Comparison of ENCODE assay signal across 9 mouse cellular contexts in the genomic region with DNA sequence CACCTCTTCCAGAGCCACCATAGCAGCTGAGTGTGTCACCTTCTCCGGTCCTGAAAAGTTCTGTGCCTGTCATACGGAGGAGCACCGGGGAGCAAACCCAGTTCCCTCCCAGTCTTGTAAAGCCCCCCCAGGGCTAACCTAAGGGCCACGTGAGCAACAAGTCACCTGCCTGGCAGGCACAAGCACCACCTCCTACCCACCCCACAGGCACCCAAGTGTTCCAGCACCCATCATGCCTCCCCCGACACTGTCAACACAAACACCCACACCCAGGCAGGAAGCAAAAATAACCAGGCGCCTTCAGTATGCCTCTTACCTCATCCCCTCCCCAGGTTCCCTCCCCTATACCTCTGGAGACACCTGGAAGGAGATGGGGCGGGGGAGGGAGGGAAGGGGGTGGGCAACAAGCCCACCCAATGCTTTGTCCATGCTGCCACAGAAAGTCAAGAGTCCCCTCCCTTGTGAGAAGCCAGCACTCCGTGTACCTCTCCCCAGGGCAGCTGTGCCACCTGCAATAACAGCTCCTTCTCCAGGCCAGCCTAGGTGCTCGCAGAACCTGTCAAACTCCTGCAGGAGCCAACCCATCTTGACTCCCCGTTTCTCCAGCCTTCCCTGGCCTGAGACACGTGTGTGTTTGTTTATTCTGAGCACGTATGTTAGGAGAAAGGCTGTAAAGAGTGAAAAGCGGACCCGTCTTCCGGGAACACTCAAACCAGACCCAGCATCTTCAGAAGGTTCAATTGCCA. TPM values are rescaled to one million over a fixed set of nuclear protein-coding genes. Genes with fewer than 3 reads are reported as not detected.
DNase-seq lines count a peak whose midpoint lies in the region; ATAC-seq lines count a peak whose summit lies in the region.
"Had no signal": no experiment of that assay in that cellular context is flagged by ENCODE, and none has a peak within 500 bp of the region (broad histone marks: within the 10 kb centered on the region; RNA-seq: fewer than 3 reads in every experiment).

No protein-coding gene starts in this region.

- ATAC-seq in frontal cortex, adult (ENCODE audit: low TSS enrichment): peak; percentile 89
- ATAC-seq in intestine, embryonic 15.5 days: peak; percentile 37; the same call in 1 of the 2 replicates

- WGBS in intestine, embryonic 15.5 days: 52% methylated on average over 15 of the region's 15 CpGs

- H3K27me3 ChIP-seq in intestine, embryonic 15.5 days (replicated peaks): no peaks in the 10 kb centered on the region
- H3K27me3 ChIP-seq: heart, embryonic 12.5 days had no signal

- no peak overlapping the region for H3K27ac ChIP-seq in intestine, embryonic 15.5 days

- H3K9me3 ChIP-seq in intestine, embryonic 15.5 days: no peaks in the 10 kb centered on the region
- H3K9me3 ChIP-seq: heart, embryonic 12.5 days had no signal

- DNase-seq in lung, adult 18-20 months: peak; percentile 62 to 76
- no peak for DNase-seq in lung, postnatal 14 days
- peak; percentile 69 to 75 for DNase-seq in right cerebral cortex, postnatal 10 days (ENCODE audit: low spot score in 2 of 2)
- DNase-seq in spleen, postnatal 14 days (ENCODE audit: low spot score in 2 of 2): no peak
- no peak for DNase-seq in heart, adult 9 months (ENCODE audit: low spot score in 2 of 2)
- DNase-seq: cerebellum, adult 11-12 months had no signal

- H3K4me3 ChIP-seq in intestine, embryonic 15.5 days (replicated peaks): no peak overlapping the region
- H3K4me3 ChIP-seq: heart, embryonic 12.5 days had no signal

- H3K4me2 ChIP-seq in intestine, embryonic 15.5 days (replicated peaks): no peak overlapping the region
- H3K4me2 ChIP-seq: heart, embryonic 12.5 days had no signal

- H3K36me3 ChIP-seq in intestine, embryonic 15.5 days: no peaks in the 10 kb centered on the region
- H3K36me3 ChIP-seq: heart, embryonic 12.5 days had no signal

- no peak overlapping the region for H3K9ac ChIP-seq in intestine, embryonic 15.5 days
- H3K9ac ChIP-seq: heart, embryonic 12.5 days had no signal

- H3K4me1 ChIP-seq in intestine, embryonic 15.5 days (replicated peaks): peaks cover 11% of the 10 kb centered on the region; the same call in 1 of the 2 replicates

RNA-seq across cellular contexts. Expression of a gene that starts 38.7 kb away (rescaled TPM):
- 12.3 and 12.4 TPM in 2 replicates for polyA plus RNA-seq in intestine, embryonic 15.5 days (2015; fragmentation: Nextera tagmentation; extraction: Ambion mirVana)

Comparison
In these comparisons a context has a peak if more than half of its experiments do, and no peak if none do; other contexts are left out.
1. DNase-seq: peak in lung, adult 18-20 months (2 of 2) and right cerebral cortex, postnatal 10 days (2 of 2); none in lung, postnatal 14 days (single experiment), spleen, postnatal 14 days (0 of 2) and heart, adult 9 months (0 of 2).